24 mouse cellular contexts compared by ENCODE assay signal in genomic region chr11:42386486-42386885, GRCm38 (mm10). TPM values are rescaled to one million over a fixed set of nuclear protein-coding genes. Genes with fewer than 3 reads are reported as not detected.
"Had no signal": no experiment of that assay in that cellular context is flagged by ENCODE, and none has a peak within 500 bp of the region (broad histone marks: within the 10 kb centered on the region; RNA-seq: fewer than 3 reads in every experiment).

No protein-coding gene starts in this region.

- H3K9me3 ChIP-seq: limb, embryonic 13.5 days; liver, embryonic 12.5 days; liver, embryonic 15.5 days; megakaryocyte, embryonic 14.5 days; midbrain, embryonic 10.5 days; midbrain, embryonic 13.5 days; neural tube, embryonic 12.5 days; neural tube, embryonic 15.5 days had no signal

- H3K4me3 ChIP-seq: limb, embryonic 13.5 days; liver, embryonic 12.5 days; liver, embryonic 15.5 days; megakaryocyte, embryonic 14.5 days; midbrain, embryonic 10.5 days; midbrain, embryonic 13.5 days; neural tube, embryonic 12.5 days; neural tube, embryonic 15.5 days had no signal

- H3K4me2 ChIP-seq: limb, embryonic 13.5 days; liver, embryonic 12.5 days; liver, embryonic 15.5 days; midbrain, embryonic 13.5 days; neural tube, embryonic 12.5 days; neural tube, embryonic 15.5 days had no signal

- H3K4me1 ChIP-seq: limb, embryonic 13.5 days; liver, embryonic 12.5 days; liver, embryonic 15.5 days; megakaryocyte, embryonic 14.5 days; midbrain, embryonic 10.5 days; midbrain, embryonic 13.5 days; neural tube, embryonic 12.5 days; neural tube, embryonic 15.5 days had no signal

- H3K27me3 ChIP-seq: limb, embryonic 13.5 days; liver, embryonic 12.5 days; liver, embryonic 15.5 days; megakaryocyte, embryonic 14.5 days; midbrain, embryonic 13.5 days; neural tube, embryonic 12.5 days; neural tube, embryonic 15.5 days had no signal

- H3K36me3 ChIP-seq: limb, embryonic 13.5 days; liver, embryonic 12.5 days; liver, embryonic 15.5 days; midbrain, embryonic 10.5 days; midbrain, embryonic 13.5 days; neural tube, embryonic 12.5 days; neural tube, embryonic 15.5 days had no signal

- DNase-seq: kidney, adult 18-20 months; kidney, adult 9 months; kidney, postnatal 14 days; kidney, postnatal 4 days; left cerebral cortex, postnatal 4 days; liver; lung, adult 2 months; lung, postnatal 36 days; right cerebral cortex, adult 18-20 months; right cerebral cortex, postnatal 14 days; right cerebral cortex, postnatal 4 days; thymus, adult 2 months; thymus, postnatal 14 days had no signal

- H3K9ac ChIP-seq: limb, embryonic 13.5 days; liver, embryonic 12.5 days; liver, embryonic 15.5 days; midbrain, embryonic 13.5 days; neural tube, embryonic 12.5 days; neural tube, embryonic 15.5 days had no signal

- ATAC-seq: liver, embryonic 12.5 days; lung, postnatal 0 days; midbrain, embryonic 13.5 days; midbrain, embryonic 16.5 days had no signal

- H3K27ac ChIP-seq: limb, embryonic 13.5 days; liver, embryonic 12.5 days; liver, embryonic 15.5 days; midbrain, embryonic 10.5 days; midbrain, embryonic 13.5 days; neural tube, embryonic 12.5 days; neural tube, embryonic 15.5 days; stomach, postnatal 0 days had no signal

RNA-seq across cellular contexts. Expression of gene Gabrb2, which starts 33.1 kb away (rescaled TPM):
- polyA plus RNA-seq: liver, embryonic 15.5 days; lung, adult 2 months; thymus, adult 2 months had no signal
